Mouse (Mus musculus): ENCODE measurements at regions not wholly inside any gene's neighbourhood (a gene's known extent, or its start where the extent isn't known, plus 50 kb on each side); places are given as distances from the start of the nearest gene placed in this dataset.
A peak's percentile ranks its signal among the peaks of the same experiment; 100 is the strongest.

DNA sequence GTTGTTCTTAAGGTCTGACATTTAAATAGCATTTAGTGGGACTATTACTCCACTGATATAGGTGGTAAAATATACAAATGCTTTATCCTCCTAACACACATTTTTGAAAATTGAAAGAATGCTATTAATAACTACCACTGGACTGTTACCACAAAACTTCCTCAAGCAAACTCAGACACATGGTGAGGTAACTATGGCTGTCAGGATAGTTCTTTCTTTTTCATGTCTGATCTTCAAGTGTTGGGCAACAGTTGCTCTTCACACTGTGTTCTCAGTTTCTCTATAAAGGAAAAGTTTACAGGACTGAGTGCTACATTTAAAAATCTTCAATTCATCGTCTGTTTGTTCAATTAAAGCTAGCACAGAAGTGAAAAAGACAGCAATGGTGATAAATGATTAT lies 326.0 kb downstream of the Arl4a start:
- Histone ChIP-seq H3K4me3 (replicated peaks) (no peak overlapping the region), H3K27me3 (no peaks in the 10 kb centered on the region), H3K4me1 (replicated peaks) (peaks cover 16% of the 10 kb centered on the region), H3K4me2 (replicated peaks) (no peak overlapping the region), H3K9ac (replicated peaks) (no peak overlapping the region), H3K36me3 (no peaks in the 10 kb centered on the region), H3K27ac (no peak overlapping the region), H3K9me3 (no peaks in the 10 kb centered on the region)
- 87% methylated on average over 1 of the region's 1 CpGs for WGBS
- no peak for ATAC-seq

DNA sequence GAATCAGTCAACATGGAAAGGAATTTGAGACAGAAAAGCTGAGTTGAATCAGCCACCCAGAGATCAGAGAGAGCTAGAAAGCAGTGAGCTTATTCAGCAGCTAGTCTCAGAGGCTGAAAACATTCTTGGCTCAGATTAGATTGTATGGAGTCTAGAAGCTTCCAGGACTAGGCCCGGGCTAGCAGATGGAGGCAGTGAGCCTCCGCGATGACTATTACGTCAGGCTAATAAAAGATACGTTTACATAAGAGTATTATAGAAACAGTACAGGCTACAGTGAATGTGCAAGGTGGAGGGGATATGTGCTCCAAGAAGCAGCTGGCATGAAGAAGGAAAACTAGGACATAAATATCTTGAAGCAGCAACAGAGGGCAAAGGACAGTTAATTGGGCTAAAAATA lies 328.0 kb downstream of the Arl4a start:
- Histone ChIP-seq H3K27me3 (no peaks in the 10 kb centered on the region), H3K9me3 (no peaks in the 10 kb centered on the region), H3K4me1 (replicated peaks) (peaks cover 6% of the 10 kb centered on the region), H3K9ac (replicated peaks) (no peak overlapping the region), H3K36me3 (no peaks in the 10 kb centered on the region), H3K27ac (no peak overlapping the region), H3K4me3 (replicated peaks) (no peak overlapping the region), H3K4me2 (replicated peaks) (no peak overlapping the region)
- 82% methylated on average over 5 of the region's 5 CpGs for WGBS
- ATAC-seq: no peak

DNA sequence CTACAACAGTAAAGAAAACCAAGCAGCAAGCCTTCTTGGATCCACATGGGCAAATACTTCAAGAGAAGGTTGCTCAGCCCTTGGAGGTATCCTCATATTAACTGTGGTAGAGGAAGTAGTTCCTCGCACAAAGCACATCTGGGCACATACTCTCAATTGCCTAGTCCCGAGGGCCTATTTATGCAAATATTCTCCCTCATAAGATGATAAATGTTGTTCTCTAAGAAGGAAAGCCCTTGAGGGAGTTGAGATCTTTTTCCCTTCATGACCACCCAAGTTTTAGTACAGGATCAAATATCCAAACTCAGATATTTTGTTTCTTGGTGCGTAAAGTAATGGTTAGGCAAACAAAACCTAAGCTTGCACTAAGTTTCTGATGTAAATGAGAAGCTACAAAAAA lies 340.6 kb downstream of the Arl4a start:
- no peaks in the 10 kb centered on the region for H3K9me3 ChIP-seq
- ATAC-seq: no peak
- H3K27me3 ChIP-seq: no peaks in the 10 kb centered on the region
- H3K36me3 ChIP-seq: no peaks in the 10 kb centered on the region
- H3K4me2 ChIP-seq (replicated peaks): no peak overlapping the region
- no peak overlapping the region for H3K9ac ChIP-seq (replicated peaks)
- no peak overlapping the region for H3K27ac ChIP-seq
- H3K4me3 ChIP-seq (replicated peaks): no peak overlapping the region
- 85% methylated on average over 3 of the region's 3 CpGs for WGBS
- H3K4me1 ChIP-seq (replicated peaks): no peaks in the 10 kb centered on the region

DNA sequence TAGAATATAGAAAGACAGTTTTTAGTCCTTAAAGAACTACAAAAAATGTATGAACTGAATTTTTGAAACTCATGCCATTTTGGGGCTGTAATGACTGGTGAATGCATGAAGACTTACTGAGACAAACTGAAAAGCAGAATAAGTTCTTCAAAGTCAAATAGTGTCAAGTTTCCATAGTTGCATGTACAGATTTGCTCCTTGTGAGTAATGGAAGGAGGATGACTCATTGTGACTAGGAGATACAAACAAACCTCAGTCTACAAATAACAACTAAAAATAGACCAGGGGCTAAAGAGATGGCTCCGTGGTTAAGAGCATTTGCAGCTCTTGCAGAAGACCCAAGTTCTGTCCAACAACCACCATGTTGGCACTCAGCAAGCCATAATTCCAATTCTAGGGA lies 342.5 kb downstream of the Arl4a start:
- Histone ChIP-seq H3K4me1 (replicated peaks) (no peaks in the 10 kb centered on the region), H3K27me3 (no peaks in the 10 kb centered on the region), H3K4me3 (replicated peaks) (no peak overlapping the region), H3K36me3 (no peaks in the 10 kb centered on the region), H3K4me2 (replicated peaks) (no peak overlapping the region), H3K9ac (replicated peaks) (no peak overlapping the region), H3K9me3 (no peaks in the 10 kb centered on the region), H3K27ac (no peak overlapping the region)
- 88% methylated on average over 1 of the region's 1 CpGs for WGBS
- no peak for ATAC-seq

DNA sequence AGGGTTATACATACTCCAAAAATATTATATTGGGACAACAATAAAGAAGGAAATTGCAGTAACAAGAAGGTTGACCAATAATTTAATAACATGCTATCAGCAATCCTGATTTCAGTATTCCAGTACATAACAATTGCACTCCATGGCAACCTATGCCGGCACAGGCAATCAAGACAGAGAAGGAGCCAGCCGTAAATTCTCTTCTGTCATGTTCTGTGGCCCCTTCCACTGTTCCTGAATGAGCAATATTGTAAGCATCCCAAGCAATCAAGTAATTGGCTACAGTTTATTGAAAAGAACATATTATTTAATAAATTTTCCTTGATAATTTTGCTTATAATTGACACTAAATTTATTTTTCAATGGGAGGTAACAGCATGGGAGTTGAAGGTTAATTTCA lies 345.8 kb downstream of the Arl4a start:
- no peak overlapping the region for H3K9ac ChIP-seq (replicated peaks)
- no peak overlapping the region for H3K4me3 ChIP-seq (replicated peaks)
- H3K27ac ChIP-seq: no peak overlapping the region
- ATAC-seq: no peak
- no peaks in the 10 kb centered on the region for H3K9me3 ChIP-seq
- H3K27me3 ChIP-seq: no peaks in the 10 kb centered on the region
- H3K4me1 ChIP-seq (replicated peaks): no peaks in the 10 kb centered on the region
- no peak overlapping the region for H3K4me2 ChIP-seq (replicated peaks)
- WGBS: 72% methylated on average over 2 of the region's 2 CpGs
- H3K36me3 ChIP-seq: no peaks in the 10 kb centered on the region

DNA sequence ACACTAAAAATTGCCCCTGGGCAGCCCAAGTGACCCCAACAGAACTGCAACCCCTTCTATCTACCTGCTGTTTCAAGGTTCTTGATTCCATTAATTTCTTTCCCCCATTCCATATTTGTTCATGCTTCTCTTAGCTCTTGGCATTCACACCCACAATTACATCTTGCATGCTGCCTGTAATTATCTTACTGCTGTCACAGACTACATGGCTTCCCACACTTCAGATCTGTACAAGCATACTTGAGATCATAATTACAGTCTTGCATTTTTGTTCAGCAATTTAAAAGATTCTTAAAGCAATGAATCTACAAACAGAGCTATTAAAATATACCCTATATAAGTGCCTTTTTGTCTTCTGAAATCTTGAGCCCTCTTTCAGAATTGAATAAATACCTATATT lies 352.4 kb downstream of the Arl4a start:
- Histone ChIP-seq H3K4me3 (replicated peaks) (no peak overlapping the region), H3K4me2 (replicated peaks) (no peak overlapping the region), H3K4me1 (replicated peaks) (no peaks in the 10 kb centered on the region), H3K9me3 (no peaks in the 10 kb centered on the region), H3K9ac (replicated peaks) (no peak overlapping the region), H3K36me3 (no peaks in the 10 kb centered on the region), H3K27me3 (no peaks in the 10 kb centered on the region), H3K27ac (no peak overlapping the region)
- ATAC-seq: no peak

- H3K36me3 ChIP-seq: no peaks in the 10 kb centered on the region
- H3K9ac ChIP-seq (replicated peaks): no peak overlapping the region
- H3K4me2 ChIP-seq (replicated peaks): no peak overlapping the region
- H3K27ac ChIP-seq: no peak overlapping the region
- no peak for ATAC-seq
- no peaks in the 10 kb centered on the region for H3K27me3 ChIP-seq
- 67% methylated on average over 1 of the region's 1 CpGs for WGBS
- H3K9me3 ChIP-seq: no peaks in the 10 kb centered on the region
- H3K4me1 ChIP-seq (replicated peaks): no peaks in the 10 kb centered on the region
- no peak overlapping the region for H3K4me3 ChIP-seq (replicated peaks)
Measured at GRCm38 (mm10) chr12:39682121-39682520, 355.7 kb downstream of the Arl4a start.

DNA sequence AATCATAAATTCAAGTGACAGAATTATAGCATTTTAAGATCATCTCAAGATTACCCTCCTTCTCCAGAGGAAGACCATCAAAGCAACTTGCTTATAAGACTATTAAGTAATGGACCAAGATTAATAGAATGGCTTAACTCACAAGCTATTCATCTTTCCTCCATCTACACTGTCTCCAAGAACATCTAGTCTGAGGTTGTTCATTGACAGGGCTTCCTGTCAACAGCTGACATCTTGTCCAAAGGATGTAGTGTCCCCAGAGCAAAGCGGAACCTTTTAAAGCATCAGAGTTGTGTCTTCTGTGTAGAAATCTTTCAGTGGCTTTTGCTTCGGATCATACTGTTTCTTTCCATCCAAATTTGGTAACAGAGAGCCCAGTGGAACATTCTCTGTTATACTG lies 362.2 kb downstream of the Arl4a start:
- WGBS: 89% methylated on average over 2 of the region's 2 CpGs
- Histone ChIP-seq H3K9ac (replicated peaks) (no peak overlapping the region), H3K4me2 (replicated peaks) (no peak overlapping the region)

DNA sequence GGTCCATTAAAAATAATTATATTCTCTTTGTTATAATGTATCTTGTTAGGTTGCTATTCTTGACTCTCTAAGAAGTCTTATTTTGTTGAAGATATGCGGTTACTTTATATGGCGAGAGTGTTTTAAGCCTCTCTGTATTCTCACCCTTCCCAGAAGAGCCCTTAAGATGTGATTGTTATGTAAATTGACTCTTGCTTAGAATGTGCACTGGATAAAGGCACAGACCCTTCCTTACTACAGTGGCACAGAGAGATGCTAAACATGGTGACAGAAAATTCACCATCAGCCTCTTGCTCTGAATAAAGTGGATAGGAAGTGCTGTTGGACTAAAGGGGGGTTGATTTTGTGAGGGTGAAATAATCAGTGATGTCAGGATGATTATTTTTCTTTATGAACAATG lies 370.1 kb downstream of the Arl4a start:
- Histone ChIP-seq H3K9ac (replicated peaks) (no peak overlapping the region), H3K27ac (no peak overlapping the region), H3K4me2 (replicated peaks) (no peak overlapping the region), H3K36me3 (no peaks in the 10 kb centered on the region), H3K4me3 (replicated peaks) (no peak overlapping the region), H3K4me1 (replicated peaks) (peaks cover 10% of the 10 kb centered on the region), H3K27me3 (no peaks in the 10 kb centered on the region), H3K9me3 (no peaks in the 10 kb centered on the region)
- WGBS: 14% methylated on average over 2 of the region's 2 CpGs
- ATAC-seq: peak; percentile 88

More for the DNA sequence above, 362.2 kb downstream of the Arl4a start:
- no peaks in the 10 kb centered on the region for H3K27me3 ChIP-seq
- H3K9me3 ChIP-seq: no peaks in the 10 kb centered on the region
- H3K36me3 ChIP-seq: no peaks in the 10 kb centered on the region
- no peak overlapping the region for H3K27ac ChIP-seq
- no peaks in the 10 kb centered on the region for H3K4me1 ChIP-seq (replicated peaks)
- no peak for ATAC-seq
- H3K4me3 ChIP-seq (replicated peaks): no peak overlapping the region

- no peaks in the 10 kb centered on the region for H3K9me3 ChIP-seq
- WGBS: 13% methylated on average over 4 of the region's 4 CpGs
- H3K36me3 ChIP-seq: no peaks in the 10 kb centered on the region
- H3K27ac ChIP-seq: no peak overlapping the region
- no peaks in the 10 kb centered on the region for H3K27me3 ChIP-seq
- H3K4me1 ChIP-seq (replicated peaks): peaks cover 10% of the 10 kb centered on the region
- ATAC-seq: peak; percentile 92
- no peak overlapping the region for H3K9ac ChIP-seq (replicated peaks)
- H3K4me3 ChIP-seq (replicated peaks): no peak overlapping the region
- no peak overlapping the region for H3K4me2 ChIP-seq (replicated peaks)
Measured at GRCm38 (mm10) chr12:39665448-39665847, 372.4 kb downstream of the Arl4a start.

DNA sequence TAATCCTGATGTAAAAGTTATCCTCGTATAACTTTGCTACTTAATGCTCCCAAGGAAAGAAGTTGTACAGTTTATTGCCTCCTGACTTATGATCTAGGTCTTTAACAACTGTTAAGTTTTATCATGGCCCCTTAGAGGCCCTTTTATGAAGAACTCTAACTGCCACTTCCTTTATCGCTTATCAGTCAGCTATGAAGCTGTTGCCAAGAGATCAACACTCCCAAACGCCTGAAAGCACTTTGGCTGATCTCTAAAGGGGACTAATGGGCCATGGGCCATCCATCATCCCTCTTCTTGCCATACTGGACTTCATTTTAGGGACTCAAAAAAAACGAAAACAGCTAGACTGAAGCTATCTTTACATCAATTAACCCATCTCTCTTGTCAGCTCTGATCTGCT lies 377.4 kb downstream of the Arl4a start:
- WGBS: 73% methylated on average over 4 of the region's 4 CpGs
- H3K4me3 ChIP-seq (replicated peaks): no peak overlapping the region
- ATAC-seq: no peak
- H3K4me1 ChIP-seq (replicated peaks): no peaks in the 10 kb centered on the region
- H3K9me3 ChIP-seq: no peaks in the 10 kb centered on the region
- H3K36me3 ChIP-seq: no peaks in the 10 kb centered on the region
- H3K4me2 ChIP-seq (replicated peaks): no peak overlapping the region
- H3K27ac ChIP-seq: no peak overlapping the region
- no peak overlapping the region for H3K9ac ChIP-seq (replicated peaks)
- H3K27me3 ChIP-seq: no peaks in the 10 kb centered on the region

- no peaks in the 10 kb centered on the region for H3K4me1 ChIP-seq (replicated peaks)
- no peak overlapping the region for H3K4me2 ChIP-seq (replicated peaks)
- no peak overlapping the region for H3K9ac ChIP-seq (replicated peaks)
- no peaks in the 10 kb centered on the region for H3K27me3 ChIP-seq
- ATAC-seq: no peak
- H3K36me3 ChIP-seq: no peaks in the 10 kb centered on the region
- H3K4me3 ChIP-seq (replicated peaks): no peak overlapping the region
- no peaks in the 10 kb centered on the region for H3K9me3 ChIP-seq
- H3K27ac ChIP-seq: no peak overlapping the region
Measured at GRCm38 (mm10) chr12:39656606-39657005, 381.2 kb downstream of the Arl4a start.

GRCm38 (mm10) chr12:39648952-39649351 lies 388.9 kb downstream of the Arl4a start:
- Histone ChIP-seq H3K27me3 (no peaks in the 10 kb centered on the region), H3K27ac (no peak overlapping the region), H3K9ac (replicated peaks) (no peak overlapping the region), H3K4me3 (replicated peaks) (no peak overlapping the region), H3K4me2 (replicated peaks) (no peak overlapping the region), H3K36me3 (no peaks in the 10 kb centered on the region), H3K4me1 (replicated peaks) (0 out of 2 replicates have a peak, but pooled peaks cover 3% of the 10 kb centered on the region), H3K9me3 (no peaks in the 10 kb centered on the region)
- no peak for ATAC-seq
